Mouse (Mus musculus): ENCODE measurements at regions not wholly inside any gene's neighbourhood (a gene's known extent, or its start where the extent isn't known, plus 50 kb on each side); places are given as distances from the start of the nearest gene placed in this dataset.

- no peak for ATAC-seq (replicated peaks; ENCODE audit: poor library complexity)
Measured at GRCm38 (mm10) chr12:63598905-63599304, 875.6 kb downstream of the Fscb start.

- no peak for ATAC-seq (replicated peaks; ENCODE audit: poor library complexity)
Measured at GRCm38 (mm10) chr12:63554672-63555071, 919.8 kb downstream of the Fscb start.

GRCm38 (mm10) chr12:63552831-63553230 is 921.7 kb downstream of the Fscb start:
- ATAC-seq (replicated peaks; ENCODE audit: poor library complexity): 0 out of 2 replicates have a peak, but pooled peaks have one; percentile 20

GRCm38 (mm10) chr12:63534084-63534483 is 940.4 kb downstream of the Fscb start:
- no peak for ATAC-seq (replicated peaks; ENCODE audit: poor library complexity)

GRCm38 (mm10) chr12:63503774-63504173 is 970.7 kb downstream of the Fscb start:
- no peak for ATAC-seq (replicated peaks; ENCODE audit: poor library complexity)

GRCm38 (mm10) chr12:63490405-63490804 is 984.1 kb downstream of the Fscb start:
- ATAC-seq (replicated peaks; ENCODE audit: poor library complexity): no peak

- ATAC-seq (replicated peaks; ENCODE audit: poor library complexity): no peak
Measured at GRCm38 (mm10) chr12:63484087-63484486, 990.4 kb downstream of the Fscb start.

GRCm38 (mm10) chr12:63468936-63469335 is 1005.6 kb downstream of the Fscb start:
- ATAC-seq (replicated peaks; ENCODE audit: poor library complexity): no peak
